Mouse (Mus musculus): ENCODE data around the gene Nr3c2. TPM values are rescaled to one million over a fixed set of nuclear protein-coding genes. Genes with fewer than 3 reads are reported as not detected.

The Nr3c2 gene
- 1 to 10 TPM; 2.8 to 3.4 TPM for total RNA-seq (2023)

GRCm38 (mm10) chr8:76899411-76900154 lies at the start of gene Nr3c2:
Gene Nr3c2 (plus strand): TSS chr8:76899442.

Measured in B cell, adult 67 days (primary cell).